Mouse (Mus musculus): Measurements from ENCODE around the gene Unc13b. TPM values are rescaled to one million over a fixed set of nuclear protein-coding genes. Genes with fewer than 3 reads are reported as not detected.
"Not testable (repeated sequence)": the region's sequence is repeated elsewhere in the genome, so short reads cannot be mapped to it uniquely, and the experiment has no call there.

Unc13b gene
- total RNA-seq, 2 experiments from 2014 or later: 4.1 to 4.6 TPM

DNA sequence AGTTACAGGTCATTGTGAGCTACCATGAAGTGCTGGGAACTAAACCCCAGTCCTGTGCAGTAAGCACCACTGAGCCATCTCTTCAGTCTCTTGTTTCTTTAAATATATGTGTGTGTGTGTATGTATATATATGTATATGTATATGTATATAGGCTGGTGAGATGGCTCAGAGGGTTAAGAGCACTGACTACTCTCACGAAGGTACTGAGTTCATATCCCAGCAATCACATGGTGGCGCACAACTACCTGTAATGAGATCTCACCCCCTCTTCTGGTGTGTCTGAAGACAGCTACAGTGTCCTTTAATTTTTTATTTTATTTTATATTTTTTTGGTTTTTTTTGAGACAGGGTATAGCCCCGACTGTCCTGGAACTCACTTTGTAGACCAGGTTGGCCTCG, 6.7 kb downstream of the Unc13b start:
- intact Hi-C loops (cut with DNase I; ENCODE audit: low total_unique reads): no loop called here
- DNase-seq: no peak

DNA sequence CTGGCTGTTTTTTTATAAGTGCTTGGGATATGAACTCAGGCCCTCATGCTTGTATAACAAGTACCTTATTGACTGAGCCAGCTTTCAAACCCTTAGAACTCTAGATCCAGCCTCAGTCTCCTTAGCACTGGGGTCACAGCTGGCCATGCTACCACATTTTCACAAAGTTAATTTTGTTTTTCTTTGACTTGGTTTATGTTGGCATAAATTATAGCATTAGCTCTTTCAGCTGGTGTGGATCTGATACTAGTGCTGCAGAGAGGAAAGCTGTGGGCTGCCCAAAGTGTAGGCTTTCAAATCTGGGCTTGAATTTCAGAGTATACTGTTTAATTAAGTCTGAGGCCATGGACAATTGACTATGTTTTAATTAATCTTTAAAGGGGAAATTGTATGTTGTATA, 16.2 kb downstream of the Unc13b start:
- no peak for DNase-seq
- intact Hi-C loops (cut with DNase I; ENCODE audit: low total_unique reads): loop anchor here (10.0 kb wide), 1 partner anchor 180 kb away; no protein-coding TSS in a partner anchor

DNA sequence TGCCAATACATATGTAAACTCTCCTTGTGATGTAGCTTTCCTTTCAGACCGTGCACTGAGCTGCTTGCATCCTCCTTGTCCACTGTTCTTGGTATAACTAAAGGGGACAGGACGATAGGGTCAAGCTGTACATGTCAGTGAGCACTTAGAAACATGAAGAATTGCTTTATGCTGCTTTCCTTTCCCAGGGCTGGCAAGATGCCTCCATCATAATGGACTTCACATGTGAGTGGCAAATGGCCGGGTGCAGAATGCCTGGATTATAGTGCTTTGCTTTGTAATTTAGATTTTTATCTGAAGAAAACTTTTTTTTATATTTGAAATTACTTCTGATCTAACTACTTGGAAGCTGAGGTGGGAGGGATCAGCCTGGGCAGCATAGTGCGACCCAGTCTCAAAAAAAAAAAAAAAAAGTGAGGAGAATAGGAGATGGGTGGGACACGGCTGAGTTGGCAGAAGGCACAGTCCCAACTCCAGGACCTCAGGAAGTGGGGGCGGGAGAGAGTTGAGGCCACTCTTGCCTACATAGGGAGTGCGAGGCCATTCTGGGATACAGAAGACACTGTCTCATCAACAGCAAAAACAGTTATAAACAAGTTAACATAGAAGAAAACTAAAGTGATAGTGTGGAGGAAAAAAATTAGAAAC, 19.4 kb downstream of the Unc13b start:
- peak; percentile 25 for DNase-seq
- intact Hi-C loops (cut with DNase I; ENCODE audit: low total_unique reads): loop anchor here (10.0 kb wide), 1 partner anchor 177 kb away; no protein-coding TSS in a partner anchor

DNA sequence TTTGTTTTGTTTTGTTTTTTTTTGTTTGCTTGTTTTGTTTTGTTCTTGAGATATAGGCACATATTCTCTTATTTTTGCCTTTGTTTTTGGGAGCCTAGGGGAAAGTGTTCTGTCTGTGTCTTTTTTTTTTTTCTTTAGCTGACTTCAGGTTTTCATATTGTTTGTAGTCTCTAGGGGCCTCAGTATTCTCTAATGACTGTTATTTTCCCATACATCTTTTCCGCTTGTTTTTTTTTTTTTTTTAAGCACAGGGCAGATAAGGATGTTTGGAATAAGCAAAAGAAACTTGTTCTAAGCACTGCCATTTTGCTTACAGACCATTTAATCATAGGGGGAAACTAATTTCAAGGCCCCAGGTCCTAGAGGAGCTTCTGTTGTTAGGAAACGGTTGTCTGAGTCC, 23.7 kb downstream of the Unc13b start:
- intact Hi-C loops (cut with DNase I; ENCODE audit: low total_unique reads): no loop called here
- DNase-seq: no peak

DNA sequence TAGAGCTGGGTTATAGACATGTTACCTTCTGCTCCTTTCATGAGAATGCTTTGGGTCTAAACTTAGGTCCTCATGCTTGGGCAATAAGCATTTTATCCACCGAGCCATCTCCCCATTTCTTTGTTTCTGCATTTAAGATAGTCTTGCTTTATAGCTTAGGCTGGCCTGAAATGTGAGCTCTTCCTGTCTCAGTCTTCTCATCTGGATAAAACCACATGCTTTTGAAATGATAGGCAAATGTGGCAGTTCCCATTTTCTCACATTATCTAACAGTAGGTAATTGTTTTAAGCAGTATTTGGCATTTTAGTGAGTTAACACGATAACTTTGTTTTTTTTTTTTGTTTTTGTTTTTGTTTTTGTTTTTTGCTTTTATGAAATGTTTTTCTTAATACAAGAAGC, 31.2 kb downstream of the Unc13b start:
- intact Hi-C loops (cut with DNase I; ENCODE audit: low total_unique reads): no loop called here
- no peak for DNase-seq

DNA sequence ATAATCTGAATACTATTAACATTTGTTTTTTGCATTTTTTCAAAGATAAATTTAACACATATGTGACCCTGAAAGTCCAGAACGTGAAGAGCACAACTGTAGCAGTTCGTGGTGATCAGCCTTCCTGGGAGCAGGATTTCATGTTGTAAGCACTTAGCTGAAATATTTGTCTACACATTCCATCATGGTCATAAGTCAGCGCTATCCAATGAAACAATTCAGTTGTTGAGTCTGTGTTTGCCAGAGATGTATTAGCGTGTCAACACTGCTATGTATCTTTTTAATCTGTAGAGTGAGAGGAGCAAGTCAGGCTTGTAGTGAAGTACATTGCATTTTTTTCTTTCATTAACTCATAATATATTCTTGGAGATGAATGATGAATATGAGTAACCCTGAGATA, 32.4 kb downstream of the Unc13b start:
- intact Hi-C loops (cut with DNase I; ENCODE audit: low total_unique reads): no loop called here
- DNase-seq: no peak

DNA sequence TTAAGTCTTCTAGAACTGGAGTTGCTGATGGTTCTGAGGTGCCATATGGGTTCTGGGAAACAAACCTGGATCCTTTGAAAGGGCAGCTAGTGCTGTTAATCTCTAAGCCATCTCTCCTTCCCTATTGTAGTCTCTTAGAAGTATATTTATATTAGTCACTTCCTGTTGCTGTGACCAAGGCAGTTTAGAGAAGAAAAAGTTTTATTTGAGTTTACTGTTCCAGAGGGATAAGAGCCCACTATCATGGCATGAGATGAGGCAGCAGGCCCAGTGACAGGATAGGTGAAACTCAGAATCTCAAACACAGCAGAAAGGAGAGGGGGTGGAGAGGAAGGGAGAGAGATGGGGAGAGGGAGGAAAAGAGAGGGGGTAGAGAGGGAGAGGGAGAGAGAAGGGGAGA, 54.7 kb downstream of the Unc13b start:
- DNase-seq: no peak
- intact Hi-C loops (cut with DNase I; ENCODE audit: low total_unique reads): loop anchor here (5.0 kb wide), 1 partner anchor 66 kb away; the partner anchor contains the start of gene Fam214b

DNA sequence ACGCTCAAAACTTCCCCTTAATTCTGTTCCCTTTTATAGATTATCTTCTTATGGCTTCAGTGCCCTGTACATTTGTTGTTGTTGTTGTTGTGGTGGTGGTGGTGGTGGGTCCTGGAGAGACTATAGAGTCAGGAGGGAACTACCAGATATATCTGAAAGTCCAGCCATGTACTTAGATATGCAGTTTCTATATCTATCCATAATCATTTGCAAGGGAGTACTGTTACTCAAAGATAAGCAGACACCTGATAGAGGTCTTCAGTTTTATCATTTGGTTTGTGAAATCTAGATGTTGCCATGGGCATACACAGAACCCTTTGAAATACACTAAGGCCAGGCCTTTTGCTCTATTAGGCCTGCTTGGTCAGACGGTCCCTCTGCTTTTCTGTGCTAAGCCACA, 55.8 kb downstream of the Unc13b start:
- no peak for DNase-seq
- intact Hi-C loops (cut with DNase I; ENCODE audit: low total_unique reads): loop anchor here (5.0 kb wide), 1 partner anchor 67 kb away; the partner anchor contains the start of gene Fam214b

DNA sequence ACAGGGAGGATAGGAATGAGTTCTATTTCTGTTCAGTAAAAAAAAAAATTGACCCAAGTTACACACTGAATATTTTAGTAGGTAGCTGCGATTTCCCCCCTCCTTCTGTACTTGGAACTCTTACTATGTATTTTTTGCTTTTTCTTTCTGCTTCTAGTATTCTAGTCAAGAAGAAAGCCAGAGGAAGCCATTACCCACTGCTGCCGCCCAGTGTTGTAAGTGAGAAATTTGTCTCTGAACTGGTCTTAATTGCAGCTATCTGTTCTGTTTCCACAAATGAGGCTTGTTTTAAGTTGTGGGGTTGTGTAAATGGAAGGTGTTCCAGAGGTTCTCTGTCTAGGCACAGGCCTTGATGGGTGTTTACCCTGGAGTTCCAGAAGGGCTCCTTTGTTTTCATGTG, 56.2 kb downstream of the Unc13b start:
- intact Hi-C loops (cut with DNase I; ENCODE audit: low total_unique reads): loop anchor here (5.0 kb wide), 1 partner anchor 68 kb away; the partner anchor contains the start of gene Fam214b
- DNase-seq: peak; percentile 35

DNA sequence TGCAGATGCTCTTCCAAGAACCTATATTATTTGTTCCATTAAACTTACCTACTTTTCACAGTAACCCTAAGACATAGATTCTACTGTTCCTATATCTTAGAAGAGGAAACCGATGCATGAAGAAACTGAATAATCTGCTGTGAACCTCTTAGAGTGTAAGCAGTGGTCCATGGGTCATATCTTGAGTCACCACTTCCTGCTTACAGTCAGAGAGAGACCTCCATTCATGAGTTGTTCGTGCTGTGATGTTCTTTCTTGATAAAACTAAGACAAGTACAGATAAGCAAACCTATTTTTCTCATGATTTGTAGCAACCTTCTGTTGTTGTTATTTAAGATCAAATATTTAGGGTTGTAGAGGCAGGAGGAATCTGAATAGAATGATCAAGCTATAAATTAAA, 57.5 kb downstream of the Unc13b start:
- intact Hi-C loops (cut with DNase I; ENCODE audit: low total_unique reads): no loop called here
- DNase-seq: no peak

DNA sequence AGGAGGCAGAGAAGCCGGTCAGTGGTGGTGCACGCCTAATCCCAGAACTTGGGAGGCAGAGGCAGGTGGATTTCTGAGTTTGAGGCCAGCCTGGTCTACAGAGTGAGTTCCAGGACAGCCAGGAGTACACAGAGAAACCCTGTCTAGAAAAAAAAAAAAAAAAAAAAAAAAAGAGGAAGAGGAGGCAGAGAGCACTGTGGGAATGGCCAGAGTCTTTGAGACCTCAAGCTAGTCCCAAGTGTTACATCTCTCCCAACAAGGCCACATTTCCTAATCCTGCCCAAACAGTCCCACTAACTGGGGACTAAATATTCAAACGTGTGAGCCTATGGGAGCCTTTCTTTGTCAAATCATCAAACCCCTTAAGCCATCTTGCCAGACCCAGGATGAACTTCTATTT, 71.0 kb downstream of the Unc13b start:
- intact Hi-C loops (cut with DNase I; ENCODE audit: low total_unique reads): no loop called here

DNA sequence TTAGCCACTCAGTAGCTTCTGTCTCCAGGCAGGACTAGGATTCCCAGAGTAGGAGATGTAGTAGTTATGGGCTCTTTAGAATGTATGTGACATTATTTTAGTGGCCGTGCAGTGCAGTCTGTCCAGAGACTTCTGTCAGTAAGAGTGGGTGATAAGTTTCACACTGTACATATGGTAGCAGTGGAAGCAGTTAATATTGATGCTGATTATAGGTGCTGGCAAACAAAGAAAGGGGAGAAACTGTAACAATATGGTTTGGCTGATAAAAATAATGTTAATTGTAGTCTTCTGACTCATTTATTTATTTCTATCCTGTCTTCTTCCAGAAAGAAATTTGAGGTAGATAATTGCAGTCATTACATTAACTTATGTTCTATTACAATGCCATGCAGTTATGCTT, 83.9 kb downstream of the Unc13b start:
- no peak for DNase-seq
- intact Hi-C loops (cut with DNase I; ENCODE audit: low total_unique reads): no loop called here

More for the DNA sequence above, 71.0 kb downstream of the Unc13b start:
- no peak for DNase-seq

DNA sequence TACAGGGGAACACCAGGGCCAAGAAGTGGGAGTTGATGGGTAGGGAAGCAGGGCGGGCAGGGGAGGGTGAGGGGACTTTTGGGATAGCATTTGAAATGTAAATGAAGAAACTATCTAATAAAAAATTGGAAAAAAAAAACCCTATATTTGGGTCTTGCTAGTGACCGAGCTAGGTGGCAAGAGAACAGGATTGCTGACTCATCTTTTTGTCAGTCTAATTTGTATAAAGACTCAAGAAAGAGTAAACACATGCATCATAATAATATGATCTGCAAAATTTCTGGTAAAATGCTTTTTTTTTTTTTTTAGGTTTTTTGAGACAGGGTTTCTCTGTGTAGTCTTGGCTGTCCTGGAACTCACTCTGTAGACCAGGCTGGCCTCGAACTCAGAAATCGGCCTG, 93.7 kb downstream of the Unc13b start:
- intact Hi-C loops (cut with DNase I; ENCODE audit: low total_unique reads): not testable (repeated sequence)

DNA sequence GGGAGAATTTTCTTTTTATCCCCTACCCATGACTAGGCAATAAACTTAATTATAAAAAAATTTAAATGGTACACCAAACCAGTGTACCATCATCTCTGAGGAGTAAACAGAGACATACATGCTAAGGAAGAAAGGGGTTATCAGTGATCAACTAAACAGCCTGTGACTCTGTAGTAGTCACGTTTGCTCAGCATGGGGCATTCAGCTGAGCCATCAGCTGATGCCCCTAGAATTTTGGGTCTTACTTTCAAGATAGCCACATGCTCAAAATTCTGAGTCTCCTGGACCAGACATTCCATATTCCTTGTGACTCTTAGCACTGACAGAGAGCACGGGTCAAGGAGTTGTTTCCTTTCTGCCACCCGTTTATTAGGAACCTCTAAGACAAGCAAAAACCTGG, 101.3 kb downstream of the Unc13b start:
- intact Hi-C loops (cut with DNase I; ENCODE audit: low total_unique reads): no loop called here
- no peak for DNase-seq

More for the DNA sequence above, 93.7 kb downstream of the Unc13b start:
- not testable (repeated sequence) for DNase-seq

DNA sequence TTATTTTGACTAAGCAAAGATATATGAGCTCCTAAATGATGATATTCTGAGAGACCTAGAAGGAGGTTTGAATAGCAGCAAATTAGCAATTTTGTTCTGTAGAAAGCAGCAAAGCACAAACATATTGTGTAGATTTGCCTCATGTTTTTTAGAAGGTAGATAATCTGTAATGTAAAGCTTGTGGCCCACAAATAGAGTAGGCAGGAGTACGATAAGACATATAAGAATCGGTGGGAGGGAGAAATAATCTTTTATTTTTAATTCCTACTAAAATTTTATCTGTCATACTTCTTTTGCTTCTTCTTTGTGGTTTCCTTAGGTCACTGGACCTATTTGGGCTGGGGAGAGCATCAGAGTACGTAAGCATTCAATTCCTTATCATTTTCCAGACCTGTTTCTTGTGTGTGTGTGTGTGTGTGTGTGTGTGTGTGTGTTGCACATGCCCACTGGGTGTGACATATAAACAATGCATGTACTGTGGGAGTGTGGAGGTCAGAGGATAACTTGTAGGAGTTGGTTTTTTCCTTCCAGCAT, 102.4 kb downstream of the Unc13b start:
- DNase-seq: no peak
- intact Hi-C loops (cut with DNase I; ENCODE audit: low total_unique reads): no loop called here

DNA sequence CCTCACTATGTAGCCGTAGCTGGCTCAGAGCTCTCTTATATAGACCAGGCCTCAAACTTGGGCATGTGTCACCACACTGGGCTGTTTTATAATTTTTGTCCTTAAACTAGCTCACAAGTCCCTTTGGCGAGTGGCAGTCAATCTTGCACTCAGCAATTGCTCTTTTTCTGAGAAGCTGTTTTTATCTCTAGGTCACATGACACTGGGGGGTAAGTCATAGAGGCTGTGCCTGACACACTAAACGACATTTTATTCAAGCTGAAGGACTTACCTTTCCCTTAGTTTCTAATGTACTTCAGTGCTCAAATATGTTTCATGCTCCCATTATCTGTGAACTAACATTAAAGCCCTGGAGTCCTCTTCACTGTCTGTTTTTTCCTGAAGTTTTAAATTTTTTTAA, 104.5 kb downstream of the Unc13b start:
- intact Hi-C loops (cut with DNase I; ENCODE audit: low total_unique reads): no loop called here
- DNase-seq: no peak

DNA sequence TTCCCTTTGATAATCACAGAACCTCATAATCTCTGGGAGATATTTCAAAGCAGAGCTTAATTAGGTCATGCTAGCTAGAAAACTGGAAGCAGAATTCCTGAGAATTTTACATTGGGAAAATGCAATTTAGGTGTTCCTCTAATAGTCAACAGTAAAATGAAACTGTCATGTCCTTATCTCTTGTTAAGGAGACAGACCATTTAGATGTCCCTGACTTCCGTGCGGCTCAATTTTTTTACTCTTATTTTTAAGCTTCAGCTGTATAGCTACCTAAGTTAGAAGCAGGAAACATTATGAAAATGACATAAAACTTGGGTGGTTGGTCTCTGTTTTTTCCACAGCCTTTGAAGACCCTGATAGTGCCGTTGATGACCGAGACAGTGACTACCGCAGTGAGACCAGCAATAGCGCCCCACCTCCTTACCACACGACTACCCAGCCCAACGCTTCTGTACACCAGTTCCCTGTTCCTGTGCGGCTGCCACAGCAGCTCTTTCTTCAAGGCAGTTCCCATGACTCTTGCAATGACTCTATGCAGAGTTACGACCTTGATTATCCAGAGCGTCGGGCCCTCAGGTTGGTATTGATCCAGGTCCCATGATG, 106.8 kb downstream of the Unc13b start:
- DNase-seq: no peak
- intact Hi-C loops (cut with DNase I; ENCODE audit: low total_unique reads): no loop called here

DNA sequence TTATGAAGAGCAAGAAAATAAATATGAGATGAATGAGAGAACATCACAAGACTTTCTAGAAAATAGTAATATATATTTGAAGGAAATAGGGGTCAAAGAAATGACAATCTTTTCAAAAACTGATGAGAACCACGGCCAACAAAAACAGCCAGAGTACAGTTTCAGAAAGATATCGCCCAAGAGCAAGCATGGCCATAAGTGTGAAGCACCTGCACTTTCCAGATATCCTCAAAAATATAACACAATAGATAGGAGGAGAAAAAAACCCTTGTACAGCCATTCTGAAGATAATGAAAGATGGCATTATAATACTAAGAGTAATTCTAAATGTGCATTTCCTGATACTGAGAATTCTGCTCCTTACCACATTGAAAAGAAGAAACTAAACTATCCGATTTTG, 111.3 kb downstream of the Unc13b start:
- intact Hi-C loops (cut with DNase I; ENCODE audit: low total_unique reads): no loop called here
- no peak for DNase-seq

DNA sequence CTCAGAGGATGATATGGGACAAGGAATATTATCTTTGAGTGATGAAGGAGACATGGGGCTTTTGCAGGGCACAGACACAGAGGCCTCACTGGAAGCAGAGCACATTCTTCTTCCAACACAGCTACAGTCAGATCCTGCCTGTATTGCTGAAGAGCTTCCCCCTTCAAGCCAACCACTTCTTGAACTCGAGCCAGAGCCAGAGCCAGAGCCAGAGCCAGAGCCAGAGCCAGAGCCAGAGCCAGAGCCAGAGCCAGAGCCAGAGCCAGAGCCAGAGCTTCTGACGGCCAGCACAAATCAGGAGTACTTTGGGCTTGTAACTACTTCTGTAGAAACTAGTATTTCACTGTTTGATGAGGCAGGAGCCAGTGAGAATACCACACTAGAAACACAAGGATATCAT, 118.4 kb downstream of the Unc13b start:
- DNase-seq: peak; percentile 43
- intact Hi-C loops (cut with DNase I; ENCODE audit: low total_unique reads): no loop called here

DNA sequence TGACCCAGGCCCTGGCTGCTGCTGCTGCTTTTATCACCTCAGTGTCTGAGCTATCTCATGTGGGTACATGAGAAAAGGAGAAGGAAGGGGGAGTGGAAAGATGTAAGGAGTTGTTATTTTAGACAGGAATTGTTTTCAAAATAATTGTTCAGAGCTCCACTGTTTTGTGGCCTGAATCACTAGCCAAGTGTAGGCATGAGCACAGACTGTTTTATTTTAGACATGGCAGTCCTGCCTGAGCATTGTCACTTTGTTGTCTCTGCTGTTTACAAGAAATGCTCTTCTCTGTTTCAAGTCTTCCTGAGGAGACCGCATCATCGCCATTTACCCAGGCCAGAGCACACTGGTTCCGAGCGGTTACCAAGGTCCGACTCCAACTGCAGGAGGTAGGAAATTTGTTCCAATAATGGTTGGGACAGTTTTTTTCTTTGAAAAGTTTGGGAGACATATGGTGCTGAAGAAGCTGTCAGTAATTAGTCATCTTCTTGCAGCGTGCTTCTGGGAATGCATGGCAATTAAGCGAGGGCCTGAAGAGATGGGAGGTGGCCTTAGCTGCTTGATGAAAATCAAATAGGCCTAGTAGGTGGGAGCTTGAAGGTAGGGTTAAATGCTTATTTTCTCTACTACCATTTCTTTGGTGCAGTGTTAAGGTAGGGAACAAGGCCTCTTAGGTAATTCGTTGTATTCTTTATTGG, 123.9 kb downstream of the Unc13b start:
- intact Hi-C loops (cut with DNase I; ENCODE audit: low total_unique reads): no loop called here
- DNase-seq: no peak
